Mouse (Mus musculus): ENCODE data around the gene Ccdc62. TPM values are rescaled to one million over a fixed set of nuclear protein-coding genes. Genes with fewer than 3 reads are reported as not detected.

Gene Ccdc62
- total RNA-seq, 2 experiments from 2014 or later, result 2.0 to 4.2 TPM

DNA sequence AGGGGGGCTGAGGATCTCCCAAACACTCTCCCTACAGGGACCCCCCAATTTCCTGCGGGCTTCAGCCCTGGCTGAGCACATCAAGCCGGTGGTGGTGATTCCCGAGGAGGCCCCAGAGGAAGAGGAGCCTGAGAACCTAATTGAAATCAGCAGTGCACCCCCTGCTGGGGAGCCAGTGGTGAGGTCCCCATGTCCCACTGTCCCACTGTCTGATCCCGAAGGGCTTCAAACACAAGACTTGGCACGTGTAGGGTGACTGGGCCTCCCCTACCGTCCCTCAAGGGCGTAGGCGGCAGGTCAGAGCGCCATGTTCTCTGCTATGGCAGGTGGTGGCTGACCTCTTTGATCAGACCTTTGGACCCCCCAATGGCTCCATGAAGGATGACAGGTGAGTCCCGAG, 65.7 kb downstream of the Ccdc62 start:
- intact Hi-C loops (cut with DNase I), result loop anchor here (5.0 kb wide), 1 partner anchor 169 kb away; no protein-coding TSS in a partner anchor
- no peak for DNase-seq (ENCODE audit: low spot score in 2 of 2)

DNA sequence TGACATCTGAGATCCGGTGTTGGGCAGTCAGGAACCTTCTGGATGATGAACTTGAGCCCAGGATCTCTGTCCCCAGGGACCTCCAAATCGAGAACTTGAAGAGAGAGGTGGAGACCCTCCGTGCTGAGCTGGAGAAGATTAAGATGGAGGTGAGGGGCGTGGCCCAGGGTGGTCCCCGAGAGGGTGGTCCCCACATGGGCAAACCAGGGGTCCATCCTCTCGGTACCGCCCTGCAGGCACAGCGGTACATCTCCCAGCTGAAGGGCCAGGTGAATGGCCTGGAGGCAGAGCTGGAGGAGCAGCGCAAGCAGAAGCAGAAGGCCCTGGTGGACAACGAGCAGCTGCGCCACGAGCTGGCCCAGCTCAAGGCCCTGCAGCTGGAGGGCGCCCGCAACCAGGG, 66.2 kb downstream of the Ccdc62 start:
- intact Hi-C loops (cut with DNase I), result loop anchor here (5.0 kb wide), 1 partner anchor 169 kb away; no protein-coding TSS in a partner anchor
- no peak for DNase-seq (ENCODE audit: low spot score in 2 of 2)

- intact Hi-C loops (cut with DNase I), result loop anchor here (5.0 kb wide), 1 partner anchor 170 kb away; no protein-coding TSS in a partner anchor
- DNase-seq (ENCODE audit: low spot score in 2 of 2), result peak in 1 of 2 experiments; percentile 57
These were observed 66.8 kb downstream of the Ccdc62 start for GRCm38 (mm10) chr5:123997211-123997751.

DNA sequence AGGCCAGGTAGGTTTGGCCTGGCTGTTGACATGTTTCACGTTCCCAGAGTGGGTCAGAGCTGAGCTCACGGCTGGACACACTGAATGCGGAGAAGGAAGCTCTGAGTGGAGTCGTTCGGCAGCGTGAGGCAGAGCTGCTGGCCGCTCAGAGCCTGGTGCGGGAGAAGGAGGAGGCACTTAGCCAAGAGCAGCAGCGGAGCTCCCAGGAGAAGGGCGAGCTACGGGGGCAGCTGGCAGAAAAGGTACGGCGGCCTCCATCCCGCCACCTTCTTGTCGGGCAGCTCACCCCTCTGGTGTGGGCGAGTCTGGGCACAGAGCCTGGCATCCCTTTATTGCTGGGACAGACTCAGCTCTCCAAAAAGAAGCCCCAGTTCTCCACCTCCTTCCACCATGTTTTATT, 67.3 kb downstream of the Ccdc62 start:
- peak in 1 of 2 experiments; percentile 77 for DNase-seq (ENCODE audit: low spot score in 2 of 2)
- intact Hi-C loops (cut with DNase I), result loop anchor here (5.0 kb wide), 1 partner anchor 171 kb away; no protein-coding TSS in a partner anchor

DNA sequence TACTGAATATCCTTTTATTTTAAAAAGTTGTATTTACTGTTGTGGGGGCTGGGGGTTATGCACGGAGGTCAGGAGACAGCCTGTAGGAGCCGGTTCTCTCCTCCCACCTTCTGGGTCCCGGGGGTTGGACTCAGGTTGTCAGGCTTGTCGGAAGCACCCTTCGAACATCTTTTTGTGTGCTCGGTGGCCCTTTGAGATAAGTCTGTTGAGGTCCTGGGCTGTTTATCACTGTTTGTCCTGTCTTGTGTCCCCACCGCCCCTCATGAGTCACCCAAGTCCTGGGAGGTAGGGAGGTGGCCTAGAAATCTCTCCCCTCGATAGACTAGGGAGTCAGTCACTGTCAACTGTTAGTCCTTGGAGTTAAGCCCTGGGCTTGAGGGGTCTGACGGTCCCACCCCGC, 67.9 kb downstream of the Ccdc62 start:
- intact Hi-C loops (cut with DNase I), result loop anchor here (5.0 kb wide), 1 partner anchor 171 kb away; no protein-coding TSS in a partner anchor
- no peak for DNase-seq (ENCODE audit: low spot score in 2 of 2)

DNA sequence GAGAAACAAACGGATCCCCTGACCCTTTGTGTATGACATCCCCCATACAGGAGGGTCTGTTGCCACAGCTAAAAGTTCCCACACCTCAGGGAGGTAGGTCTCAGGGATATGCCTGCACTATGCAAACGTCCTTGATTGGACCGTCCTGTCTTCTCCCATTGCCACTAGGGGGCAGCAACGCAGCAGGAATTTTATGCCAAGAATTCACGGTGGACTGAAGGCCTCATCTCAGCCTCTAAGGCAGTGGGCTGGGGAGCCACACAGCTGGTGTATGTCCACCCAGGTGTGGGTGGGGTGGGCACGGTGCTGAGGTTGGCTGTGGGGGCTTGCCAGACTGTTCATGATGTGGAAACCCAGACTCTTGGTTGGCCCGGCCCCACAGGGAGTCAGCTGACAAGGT, 70.3 kb downstream of the Ccdc62 start:
- intact Hi-C loops (cut with DNase I), result loop anchor here (1.0 kb wide), 1 partner anchor 84 kb away; no protein-coding TSS in a partner anchor

GRCm38 (mm10) chr5:124001274-124001673, 70.8 kb downstream of the Ccdc62 start:
- no peak for DNase-seq (ENCODE audit: low spot score in 2 of 2)
- intact Hi-C loops (cut with DNase I), result no loop called here

More for the DNA sequence above, 70.3 kb downstream of the Ccdc62 start:
- peak; percentile 87 to 91 for DNase-seq (ENCODE audit: low spot score in 2 of 2)

GRCm38 (mm10) chr5:124002876-124003275, 72.4 kb downstream of the Ccdc62 start:
- no peak for DNase-seq (ENCODE audit: low spot score in 2 of 2)
- intact Hi-C loops (cut with DNase I), result no loop called here

DNA sequence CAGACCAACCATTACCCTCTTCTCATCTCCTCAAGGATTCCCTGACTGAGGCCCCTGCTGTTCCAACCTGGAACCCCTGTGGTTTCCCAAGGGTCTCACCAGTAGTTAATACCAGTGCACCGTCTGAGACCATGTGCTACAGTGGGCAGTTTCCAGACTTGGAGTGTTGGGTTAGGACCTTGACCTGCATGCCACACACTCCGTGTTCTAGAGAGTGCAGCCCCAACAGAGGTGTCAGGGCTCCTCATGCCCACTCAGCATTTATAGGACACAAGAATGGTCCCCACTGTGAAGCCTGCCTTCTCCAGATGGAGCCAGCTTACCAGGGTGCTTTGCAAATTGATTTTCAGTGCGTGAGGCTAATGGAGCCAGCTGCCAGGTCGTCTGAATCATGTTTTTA, 72.9 kb downstream of the Ccdc62 start:
- no peak for DNase-seq (ENCODE audit: low spot score in 2 of 2)
- intact Hi-C loops (cut with DNase I), result no loop called here

DNA sequence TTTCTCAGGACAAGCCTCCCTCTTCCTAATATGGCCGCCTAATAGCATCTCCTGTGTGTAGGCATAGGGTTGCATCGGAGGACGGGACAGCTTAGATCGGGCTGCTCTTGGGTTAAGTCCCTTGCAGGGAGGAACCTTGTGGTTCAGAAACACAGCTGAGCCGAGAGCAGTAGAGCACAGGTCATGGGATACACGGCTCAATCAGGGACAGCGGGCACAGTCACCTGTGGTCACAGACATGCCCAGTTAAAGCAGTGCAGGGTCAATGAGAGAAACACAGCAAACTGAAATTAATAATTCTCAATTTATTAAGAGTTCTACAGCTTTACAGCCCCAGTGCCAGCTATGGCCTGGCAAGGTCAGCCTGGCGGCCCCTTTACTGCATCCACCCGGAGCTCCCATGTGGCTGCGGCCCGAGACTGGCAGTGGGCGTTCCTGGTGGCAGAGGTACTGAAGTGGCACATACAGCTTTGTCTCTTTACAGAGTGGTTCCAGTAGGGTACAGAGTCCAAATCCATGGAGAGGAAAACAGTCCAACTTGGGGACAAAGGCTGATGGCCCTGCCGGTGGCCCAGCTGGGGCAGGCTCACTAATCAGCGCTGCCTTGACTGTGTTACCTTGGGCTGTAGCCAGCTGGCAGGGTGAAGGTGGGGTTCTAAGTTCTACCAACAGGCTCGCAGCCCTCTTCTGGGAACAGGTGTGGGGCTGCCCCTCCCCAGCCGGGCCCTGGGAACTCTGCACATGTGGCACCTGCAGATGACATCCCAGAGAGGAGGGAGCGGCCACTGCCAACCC, 74.1 kb downstream of the Ccdc62 start:
- no peak for DNase-seq (ENCODE audit: low spot score in 2 of 2)
- intact Hi-C loops (cut with DNase I), result no loop called here

GRCm38 (mm10) chr5:124005151-124005500, 74.6 kb downstream of the Ccdc62 start:
- intact Hi-C loops (cut with DNase I), result no loop called here
- DNase-seq (ENCODE audit: low spot score in 2 of 2), result no peak

- DNase-seq (ENCODE audit: low spot score in 2 of 2), result no peak
- intact Hi-C loops (cut with DNase I), result no loop called here
These were observed 75.1 kb downstream of the Ccdc62 start for GRCm38 (mm10) chr5:124005591-124005990.

DNA sequence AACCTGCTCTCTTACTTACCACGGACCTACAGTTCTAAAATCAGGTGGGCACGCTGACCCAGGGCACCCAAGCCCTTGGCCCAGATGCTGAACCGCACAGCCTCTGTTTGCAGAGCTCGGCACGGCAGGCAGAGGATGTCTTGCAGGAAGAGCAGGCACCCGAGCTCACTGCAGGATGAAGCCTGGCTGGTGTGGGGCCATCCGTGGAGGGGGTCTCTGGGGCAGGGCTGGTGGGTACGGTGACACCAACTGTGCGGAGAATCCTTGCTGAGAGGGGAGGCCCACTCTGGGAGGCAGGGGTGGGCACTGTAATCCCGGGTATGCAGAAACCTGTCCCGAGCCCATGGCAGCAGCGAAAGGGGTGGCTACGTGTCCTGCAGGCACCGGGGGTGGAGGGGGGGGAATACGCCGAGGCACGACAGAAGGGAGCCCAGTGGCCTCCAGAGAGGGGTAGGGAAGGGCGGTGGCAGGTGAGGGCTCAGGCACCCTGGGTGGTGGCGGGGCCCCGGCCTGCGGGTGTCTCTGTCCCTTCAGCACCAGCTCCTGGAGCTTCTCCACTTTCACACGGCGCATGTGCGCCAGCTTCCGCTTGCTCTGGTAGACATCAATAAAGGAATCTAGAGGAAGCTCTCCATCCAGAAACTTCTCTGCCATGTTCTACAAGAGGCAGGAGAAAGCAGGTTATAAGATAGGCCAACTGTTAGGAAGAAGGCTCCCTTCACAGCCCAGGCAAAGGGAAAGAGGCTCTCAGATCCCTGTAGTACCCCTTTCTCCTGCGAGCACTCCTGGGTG, 75.8 kb downstream of the Ccdc62 start:
- DNase-seq (ENCODE audit: low spot score in 2 of 2), result no peak
- intact Hi-C loops (cut with DNase I), result no loop called here

DNA sequence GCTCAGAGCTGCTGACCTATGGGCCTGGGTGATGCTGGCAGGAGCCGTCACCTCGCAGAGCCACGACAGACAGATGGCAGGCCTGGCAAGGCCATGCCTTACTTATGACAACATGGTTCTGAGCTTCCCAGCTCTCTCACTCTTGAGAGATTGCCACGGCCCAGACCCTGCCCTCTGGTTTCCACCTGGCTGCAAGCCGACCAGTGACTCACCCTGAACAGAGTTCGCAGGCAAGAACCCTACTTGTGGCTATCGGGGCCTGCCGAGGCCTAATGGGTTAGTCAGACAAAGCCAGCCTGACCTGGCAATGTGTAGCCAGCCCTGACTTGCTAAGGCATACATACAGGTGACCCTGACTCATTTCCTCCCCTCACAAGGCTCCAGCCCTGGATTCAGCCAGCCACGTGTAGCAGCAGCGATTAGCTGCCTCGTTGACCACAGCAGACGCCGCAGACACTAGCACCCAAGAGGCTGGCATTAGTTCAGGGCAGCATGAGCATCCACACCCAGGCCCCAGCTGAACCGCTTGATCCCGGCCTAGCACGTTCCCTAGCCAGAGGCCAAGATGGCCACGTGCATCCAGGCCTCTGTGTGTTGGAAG, 76.5 kb downstream of the Ccdc62 start:
- no peak for DNase-seq (ENCODE audit: low spot score in 2 of 2)
- intact Hi-C loops (cut with DNase I), result no loop called here

GRCm38 (mm10) chr5:124010077-124010476, 79.6 kb downstream of the Ccdc62 start:
- intact Hi-C loops (cut with DNase I), result no loop called here
- DNase-seq (ENCODE audit: low spot score in 2 of 2), result no peak

DNA sequence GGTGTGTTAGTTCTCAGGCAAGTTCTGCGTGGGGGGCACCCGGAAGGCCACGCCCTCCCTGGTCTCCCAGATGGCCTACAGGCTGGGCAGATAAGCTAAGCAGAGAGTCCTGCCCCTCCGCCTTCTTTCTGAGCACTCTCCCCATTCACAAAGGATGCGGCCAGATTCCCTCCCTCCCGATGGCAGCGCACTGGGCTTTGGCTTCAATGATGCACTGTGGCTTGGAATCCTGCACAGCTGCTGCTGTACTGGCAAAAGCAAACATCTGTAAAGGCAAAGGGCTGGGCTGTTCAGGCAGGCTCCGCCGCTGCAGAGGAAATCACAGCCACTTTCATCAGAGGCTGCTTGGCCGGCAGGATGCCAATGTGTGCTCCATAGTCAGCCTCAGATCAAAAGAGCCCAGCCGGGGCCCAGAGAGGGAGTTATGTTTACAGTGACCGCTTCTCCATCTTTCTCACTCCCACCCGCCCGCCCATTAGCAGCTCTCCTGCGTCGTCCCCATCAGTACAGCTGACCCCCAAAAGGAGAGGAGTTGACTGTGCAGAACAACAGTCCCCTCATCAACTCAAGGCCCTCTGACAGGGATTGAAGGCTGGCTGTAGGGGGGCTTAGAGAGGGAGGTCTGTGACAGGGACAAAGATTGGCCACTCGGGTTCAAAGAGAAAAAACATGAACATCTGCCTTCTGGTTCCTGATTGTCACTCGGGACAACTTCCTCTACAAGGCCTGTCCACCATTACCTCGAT, 80.6 kb downstream of the Ccdc62 start:
- intact Hi-C loops (cut with DNase I), result no loop called here
- DNase-seq (ENCODE audit: low spot score in 2 of 2), result no peak

DNA sequence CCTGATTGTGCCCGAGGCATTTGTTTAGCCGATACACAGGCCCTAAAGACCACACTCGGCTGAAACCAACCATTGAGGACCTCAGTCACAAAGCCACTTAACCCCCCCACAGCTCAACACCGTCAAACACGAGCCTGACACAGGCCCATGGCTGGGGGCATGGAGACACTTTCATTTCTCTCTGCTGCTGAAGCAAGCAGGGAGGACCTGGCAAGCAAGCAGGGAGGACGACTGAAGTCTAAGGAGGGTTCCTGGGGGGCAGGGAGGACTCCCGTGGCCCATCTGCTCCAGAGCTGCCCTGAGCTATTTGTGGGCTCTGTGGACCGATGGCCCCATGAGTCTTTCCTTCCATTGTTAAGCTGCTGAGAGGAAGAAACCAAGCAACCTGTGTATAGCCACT, 81.4 kb downstream of the Ccdc62 start:
- intact Hi-C loops (cut with DNase I), result no loop called here
- DNase-seq (ENCODE audit: low spot score in 2 of 2), result no peak

GRCm38 (mm10) chr5:124012885-124013284, 82.4 kb downstream of the Ccdc62 start:
- DNase-seq (ENCODE audit: low spot score in 2 of 2), result no peak

GRCm38 (mm10) chr5:124013747-124014146, 83.3 kb downstream of the Ccdc62 start:
- intact Hi-C loops (cut with DNase I), result no loop called here
- DNase-seq (ENCODE audit: low spot score in 2 of 2), result no peak

More at GRCm38 (mm10) chr5:124012885-124013284, 82.4 kb downstream of the Ccdc62 start:
- intact Hi-C loops (cut with DNase I), result no loop called here
